Mouse (Mus musculus): ENCODE results near the gene Fam71f2. TPM values are rescaled to one million over a fixed set of nuclear protein-coding genes. Genes with fewer than 3 reads are reported as not detected.

Fam71f2 gene
- total RNA-seq, 2 experiments from 2014 or later: 0.44 TPM; not detected in 1

- intact Hi-C loops (cut with DNase I): no loop called here
- peak; percentile 86 to 88 for DNase-seq (ENCODE audit: low spot score in 2 of 2)
These were observed 6.9 kb upstream of the Fam71f2 start, which contains the start of gene Hilpda for GRCm38 (mm10) chr6:29272312-29273072. Gene Hilpda, plus strand, starts transcription at chr6:29272488.

GRCm38 (mm10) chr6:29276746-29277145 lies 2.6 kb upstream of the Fam71f2 start:
- no peak for DNase-seq (ENCODE audit: low spot score in 2 of 2)
- intact Hi-C loops (cut with DNase I): loop anchor here (5.0 kb wide), 1 partner anchor 109 kb away; the partner anchor contains the start of gene Rbm28

- intact Hi-C loops (cut with DNase I): loop anchor here (1.0 to 5.0 kb wide), 3 partner anchors 38 to 111 kb away; partner anchors contain the start of gene Rbm28
- DNase-seq (ENCODE audit: low spot score in 2 of 2): peak; percentile 50 to 64
These were observed 703 bp upstream of the Fam71f2 start for GRCm38 (mm10) chr6:29278513-29279267.

- intact Hi-C loops (cut with DNase I): no loop called here
- no peak for DNase-seq (ENCODE audit: low spot score in 2 of 2)
These were observed 1.3 kb downstream of the Fam71f2 start for GRCm38 (mm10) chr6:29280671-29281070.

- DNase-seq (ENCODE audit: low spot score in 2 of 2): no peak
- intact Hi-C loops (cut with DNase I): no loop called here
These were observed 7.5 kb downstream of the Fam71f2 start for GRCm38 (mm10) chr6:29286870-29287269.

GRCm38 (mm10) chr6:29287481-29287880 lies 8.1 kb downstream of the Fam71f2 start:
- DNase-seq (ENCODE audit: low spot score in 2 of 2): no peak
- intact Hi-C loops (cut with DNase I): no loop called here

GRCm38 (mm10) chr6:29287944-29288343 lies 8.6 kb downstream of the Fam71f2 start:
- intact Hi-C loops (cut with DNase I): no loop called here
- DNase-seq (ENCODE audit: low spot score in 2 of 2): no peak

GRCm38 (mm10) chr6:29288651-29289050 lies 9.3 kb downstream of the Fam71f2 start:
- no peak for DNase-seq (ENCODE audit: low spot score in 2 of 2)
- intact Hi-C loops (cut with DNase I): no loop called here

GRCm38 (mm10) chr6:29299112-29299511 lies 19.7 kb downstream of the Fam71f2 start:
- intact Hi-C loops (cut with DNase I): no loop called here
- peak in 1 of 2 experiments; percentile 20 for DNase-seq (ENCODE audit: low spot score in 2 of 2)

GRCm38 (mm10) chr6:29303251-29303650 lies 23.9 kb downstream of the Fam71f2 start:
- intact Hi-C loops (cut with DNase I): no loop called here
- no peak for DNase-seq (ENCODE audit: low spot score in 2 of 2)

- intact Hi-C loops (cut with DNase I): no loop called here
- no peak for DNase-seq (ENCODE audit: low spot score in 2 of 2)
These were observed 24.3 kb downstream of the Fam71f2 start for GRCm38 (mm10) chr6:29303726-29304125.

- intact Hi-C loops (cut with DNase I): no loop called here
These were observed 26.1 kb downstream of the Fam71f2 start for GRCm38 (mm10) chr6:29305462-29305861.

GRCm38 (mm10) chr6:29308846-29309605 lies 29.6 kb downstream of the Fam71f2 start:
- DNase-seq (ENCODE audit: low spot score in 2 of 2): no peak
- intact Hi-C loops (cut with DNase I): no loop called here

More at GRCm38 (mm10) chr6:29305462-29305861, 26.1 kb downstream of the Fam71f2 start:
- no peak for DNase-seq (ENCODE audit: low spot score in 2 of 2)

- intact Hi-C loops (cut with DNase I): no loop called here
- DNase-seq (ENCODE audit: low spot score in 2 of 2): no peak
These were observed 34.4 kb downstream of the Fam71f2 start for GRCm38 (mm10) chr6:29313690-29314202.

- no peak for DNase-seq (ENCODE audit: low spot score in 2 of 2)
- intact Hi-C loops (cut with DNase I): no loop called here
These were observed 37.9 kb downstream of the Fam71f2 start for GRCm38 (mm10) chr6:29317286-29317685.

GRCm38 (mm10) chr6:29317941-29318340 lies 38.5 kb downstream of the Fam71f2 start:
- no peak for DNase-seq (ENCODE audit: low spot score in 2 of 2)
- intact Hi-C loops (cut with DNase I): no loop called here

- intact Hi-C loops (cut with DNase I): no loop called here
- DNase-seq (ENCODE audit: low spot score in 2 of 2): peak in 1 of 2 experiments; percentile 4
These were observed 39.5 kb downstream of the Fam71f2 start, which contains the start of gene Fam71f1 for GRCm38 (mm10) chr6:29318879-29319278. Gene Fam71f1, plus strand, starts transcription at chr6:29319140.

- no peak for DNase-seq (ENCODE audit: low spot score in 2 of 2)
- intact Hi-C loops (cut with DNase I): no loop called here
These were observed 42.2 kb downstream of the Fam71f2 start for GRCm38 (mm10) chr6:29321586-29321985.

- DNase-seq (ENCODE audit: low spot score in 2 of 2): no peak
- intact Hi-C loops (cut with DNase I): no loop called here
These were observed 42.8 kb downstream of the Fam71f2 start for GRCm38 (mm10) chr6:29322147-29322546.
